Comparison of ENCODE assay signal across 23 mouse cellular contexts in the genomic region with DNA sequence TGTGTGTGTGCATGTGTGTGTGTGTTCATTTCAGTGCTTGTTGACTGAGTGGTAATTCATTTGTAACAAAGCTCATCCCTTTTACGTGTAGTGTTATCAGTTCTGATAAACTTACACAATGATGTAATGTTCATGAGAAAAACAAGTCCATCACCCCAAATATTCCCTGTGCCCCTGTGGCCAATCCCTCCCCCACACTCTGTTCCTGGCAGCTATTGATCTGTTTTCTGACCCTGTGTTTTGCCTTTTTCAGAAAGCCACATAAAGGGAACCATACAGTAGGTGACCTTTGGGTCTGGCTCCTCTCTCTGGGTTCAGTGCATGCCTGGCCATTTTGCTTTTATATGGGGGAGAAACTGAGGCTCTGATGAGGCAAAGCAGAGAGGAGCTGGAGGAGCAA.
"Had no signal": no experiment of that assay in that cellular context is flagged by ENCODE, and none has a peak within 500 bp of the region (broad histone marks: within the 10 kb centered on the region; RNA-seq: fewer than 3 reads in every experiment).

No protein-coding gene starts in this region.

- H3K27me3 ChIP-seq: heart, embryonic 12.5 days; hindbrain, embryonic 13.5 days; intestine, embryonic 15.5 days; limb, embryonic 12.5 days had no signal

- H3K4me1 ChIP-seq: intestine, embryonic 15.5 days; limb, embryonic 10.5 days had no signal

- H3K9me3 ChIP-seq: heart, embryonic 10.5 days; heart, embryonic 12.5 days; hindbrain, embryonic 13.5 days; intestine, embryonic 15.5 days; limb, embryonic 10.5 days; limb, embryonic 12.5 days had no signal

- H3K4me3 ChIP-seq: gastrocnemius, adult 2 months; heart, embryonic 10.5 days; heart, embryonic 12.5 days; hindbrain, embryonic 13.5 days; intestine, embryonic 15.5 days; left cerebral cortex, adult 2 months; limb, embryonic 10.5 days; limb, embryonic 12.5 days had no signal

- H3K27ac ChIP-seq: heart, embryonic 10.5 days; hindbrain, embryonic 13.5 days; intestine, embryonic 15.5 days; left cerebral cortex, adult 2 months; limb, embryonic 10.5 days; limb, embryonic 12.5 days had no signal

- ATAC-seq: forebrain, embryonic 16.5 days; hindbrain, embryonic 16.5 days; inflammation-experienced regulatory T-cells, adult 6 months; intestine, embryonic 15.5 days; intestine, postnatal 0 days had no signal

- DNase-seq: gastrocnemius, adult 2 months; gastrocnemius, postnatal 10 days; gastrocnemius, postnatal 25 days; heart, adult 18-20 months; heart, postnatal 10 days; heart, postnatal 4 days; kidney, adult 18-20 months; kidney, adult 8-10 months; kidney, postnatal 10 days; kidney, postnatal 25 days; kidney, postnatal 4 days; layer of hippocampus, adult 9-11 months had no signal

- H3K36me3 ChIP-seq: heart, embryonic 10.5 days; heart, embryonic 12.5 days; hindbrain, embryonic 13.5 days; intestine, embryonic 15.5 days; limb, embryonic 10.5 days; limb, embryonic 12.5 days had no signal

- H3K4me2 ChIP-seq: heart, embryonic 12.5 days; hindbrain, embryonic 13.5 days; intestine, embryonic 15.5 days; limb, embryonic 12.5 days had no signal

- H3K9ac ChIP-seq: heart, embryonic 12.5 days; hindbrain, embryonic 13.5 days; intestine, embryonic 15.5 days; limb, embryonic 12.5 days had no signal
